Mouse (Mus musculus) heart, postnatal 36 days (tissue): ENCODE results near the gene Olfr732. TPM values are rescaled to one million over a fixed set of nuclear protein-coding genes. Genes with fewer than 3 reads are reported as not detected.

Source experiments
- DNase-seq, 2 experiments: peaks; one replicate each; pipeline ENCODE4 v3.0.0; 2021 to 2022
- intact Hi-C: fragments of 180-260 bp; cut with DNase I; formaldehyde crosslinking; loops from one replicate; pipeline ENCODE4 v1.15.1; 2025
- total RNA-seq, 2 experiments: library from RNA; stranded (reverse); gene quantifications; 2 replicates each; pipeline ENCODE4 v1.2.3; 2021

Olfr732 gene
- total RNA-seq, result not detected

DNA sequence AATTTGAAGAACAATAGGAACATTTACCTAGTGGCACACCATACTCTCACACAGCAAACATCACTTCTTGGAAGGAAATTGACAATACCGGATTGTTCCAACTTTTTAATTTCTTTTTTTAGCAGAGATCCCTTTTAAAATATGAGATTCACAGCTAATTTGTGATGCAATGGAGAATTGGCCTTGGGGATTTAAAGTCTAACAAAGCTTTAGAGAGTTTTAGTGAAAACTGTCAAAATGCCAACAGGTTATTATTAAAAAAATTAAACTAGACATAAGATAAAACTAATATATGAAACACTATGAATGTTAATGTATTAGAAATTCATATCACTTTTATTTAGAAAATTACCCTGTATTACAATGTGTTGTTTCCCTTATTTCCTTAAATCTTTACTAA is at the start of gene Olfr732:
Olfr732 (minus strand) TSS at position 101 of the 400 bp plus-strand sequence.
- intact Hi-C loops, result no loop called here
- DNase-seq, result no peak

DNA sequence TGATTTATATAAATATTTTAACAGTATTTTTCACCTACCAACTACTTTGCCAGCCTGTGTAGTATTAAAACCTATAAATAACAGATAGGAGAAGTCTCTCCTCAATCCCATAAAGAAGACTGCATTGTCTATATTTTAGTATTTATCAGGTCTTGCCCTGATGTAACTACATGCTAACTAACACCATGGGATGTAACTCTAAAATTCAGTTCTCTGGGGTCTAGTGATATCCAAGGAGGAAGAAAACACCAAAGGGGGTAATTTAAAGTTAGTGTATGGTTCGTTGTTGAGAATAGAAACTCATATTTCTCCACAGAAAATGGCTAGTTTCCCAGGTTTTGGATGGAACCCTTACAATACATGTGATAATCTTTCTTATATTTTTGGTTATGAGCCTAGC is 42.7 kb upstream of the Olfr732 start, which contains the start of gene Olfr734:
Olfr734 (minus strand) TSS at position 101 of the 400 bp plus-strand sequence.
- intact Hi-C loops, result no loop called here

GRCm38 (mm10) chr14:50301422-50301821 is 17.4 kb upstream of the Olfr732 start, which contains the start of gene Olfr733:
Gene Olfr733 (minus strand): TSS chr14:50301522.
- intact Hi-C loops, result no loop called here
- no peak for DNase-seq

More for the DNA sequence above, 42.7 kb upstream of the Olfr732 start, which contains the start of gene Olfr734:
- no peak for DNase-seq

DNA sequence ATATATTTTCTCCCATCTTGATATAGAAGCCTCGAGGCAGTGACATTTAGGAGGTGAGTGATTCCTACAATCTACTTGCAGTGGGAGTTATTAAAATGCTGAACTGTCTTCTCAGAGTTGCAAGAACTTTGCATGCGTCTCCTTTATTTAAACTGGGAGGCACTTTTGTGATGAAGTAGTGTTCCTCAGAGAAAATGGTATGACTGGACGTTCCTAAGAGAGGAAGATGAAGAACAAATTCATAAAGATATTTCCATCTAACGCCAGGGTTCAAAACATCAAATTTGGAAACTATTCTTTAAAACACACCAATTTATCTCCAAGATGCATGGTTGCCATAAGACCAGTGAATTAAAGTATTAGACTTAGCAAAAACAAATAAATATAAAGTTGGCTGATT is 42.2 kb downstream of the Olfr732 start, which contains the start of gene Olfr731:
Olfr731 (minus strand) TSS at position 101 of the 400 bp plus-strand sequence.
- no peak for DNase-seq
- intact Hi-C loops, result no loop called here

Other genes starting within 250 kb of the Olfr732 start
- gene Olfr725, start 243.8 kb downstream of the Olfr732 start, total RNA-seq, result not detected
- gene Olfr726, start 193.3 kb downstream of the Olfr732 start, total RNA-seq, result not detected
- not detected for gene Olfr727, start 161.0 kb downstream of the Olfr732 start, total RNA-seq
- gene Olfr728, start 141.5 kb downstream of the Olfr732 start, total RNA-seq, result not detected
- gene Olfr729, start 131.3 kb downstream of the Olfr732 start, total RNA-seq, result not detected
- gene Olfr730, start 96.0 kb downstream of the Olfr732 start, total RNA-seq, result not detected
- not detected for gene Olfr731, start 42.3 kb downstream of the Olfr732 start, total RNA-seq
- gene Olfr733, start 17.3 kb upstream of the Olfr732 start, total RNA-seq, result not detected
- not detected for gene Olfr734, start 42.6 kb upstream of the Olfr732 start, total RNA-seq
- gene Olfr735, start 64.7 kb upstream of the Olfr732 start, total RNA-seq, result not detected
- under 1 TPM in 1 of 2 experiments, not detected in 1; 0.08 TPM for gene Tlr11, start 73.7 kb upstream of the Olfr732 start, total RNA-seq
- gene Olfr736, start 97.0 kb upstream of the Olfr732 start, total RNA-seq, result not detected
- gene Olfr738, start 123.4 kb upstream of the Olfr732 start, total RNA-seq, result not detected
- not detected for gene Olfr739, start 134.4 kb upstream of the Olfr732 start, total RNA-seq
- gene Olfr740, start 161.3 kb upstream of the Olfr732 start, total RNA-seq, result not detected
- not detected for gene Olfr741, start 188.5 kb upstream of the Olfr732 start, total RNA-seq
- not detected for gene Olfr742, start 219.4 kb upstream of the Olfr732 start, total RNA-seq
- gene Olfr743, start 237.6 kb upstream of the Olfr732 start, total RNA-seq, result not detected